Mouse (Mus musculus) heart, adult 10 weeks (tissue): Measurements from ENCODE around the gene Smarcd1. TPM values are rescaled to one million over a fixed set of nuclear protein-coding genes. Genes with fewer than 3 reads are reported as not detected.

Experiments
- polyA plus RNA-seq: library from polyadenylated mRNA; stranded (reverse); fragments of 350-450 nt; fragmentation: Illumina TruSeq; extraction: RNeasy Lipid Tissue Mini Kit (QIAGEN cat#74804); gene quantifications from one replicate; pipeline ENCODE4 v1.2.3, GENCODE M21; 2014; ENCODE audit warnings: low read depth, low replicate concordance

Smarcd1 gene
- polyA plus RNA-seq: 31.2 TPM

GRCm38 (mm10) chr15:99701999-99702900 lies at the start of gene Smarcd1:
TSS of gene Smarcd1 (plus strand) at chr15:99702129.

GRCm38 (mm10) chr15:99670154-99670821 lies 31.6 kb upstream of the Smarcd1 start, which contains the start of gene Asic1:
TSS of gene Asic1 (plus strand) at chr15:99670368.

DNA sequence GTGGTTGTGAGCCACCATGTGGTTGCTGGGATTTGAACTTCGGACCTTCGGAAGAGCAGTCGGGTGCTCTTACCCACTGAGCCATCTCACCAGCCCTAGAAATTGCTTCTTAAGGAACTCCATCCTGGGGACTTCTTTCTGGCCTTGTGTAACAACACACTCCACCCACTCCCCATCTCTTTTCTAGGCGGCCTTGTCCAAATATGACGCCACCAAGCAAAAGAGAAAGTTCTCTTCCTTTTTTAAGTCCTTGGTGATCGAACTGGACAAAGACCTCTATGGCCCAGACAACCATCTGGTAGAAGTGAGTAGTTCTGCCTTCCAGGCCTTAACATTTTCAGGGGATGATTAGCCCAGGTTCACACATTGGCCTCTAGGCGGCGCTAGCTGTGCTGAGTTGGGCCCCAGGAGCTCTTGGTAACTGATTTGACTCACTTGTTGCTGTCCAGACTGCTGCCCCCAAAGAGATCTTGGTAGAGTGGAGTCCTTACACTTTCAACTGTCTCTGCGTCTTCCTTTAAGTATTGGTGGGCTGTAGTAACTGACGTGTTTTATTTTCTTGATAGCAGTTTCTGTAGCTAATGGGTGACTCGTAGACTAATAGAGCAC lies 3.6 kb downstream of the Smarcd1 start, which contains the start of gene Gm17349:
TSS of gene Gm17349 (minus strand) at position 51 of the 609 bp plus-strand sequence.

DNA sequence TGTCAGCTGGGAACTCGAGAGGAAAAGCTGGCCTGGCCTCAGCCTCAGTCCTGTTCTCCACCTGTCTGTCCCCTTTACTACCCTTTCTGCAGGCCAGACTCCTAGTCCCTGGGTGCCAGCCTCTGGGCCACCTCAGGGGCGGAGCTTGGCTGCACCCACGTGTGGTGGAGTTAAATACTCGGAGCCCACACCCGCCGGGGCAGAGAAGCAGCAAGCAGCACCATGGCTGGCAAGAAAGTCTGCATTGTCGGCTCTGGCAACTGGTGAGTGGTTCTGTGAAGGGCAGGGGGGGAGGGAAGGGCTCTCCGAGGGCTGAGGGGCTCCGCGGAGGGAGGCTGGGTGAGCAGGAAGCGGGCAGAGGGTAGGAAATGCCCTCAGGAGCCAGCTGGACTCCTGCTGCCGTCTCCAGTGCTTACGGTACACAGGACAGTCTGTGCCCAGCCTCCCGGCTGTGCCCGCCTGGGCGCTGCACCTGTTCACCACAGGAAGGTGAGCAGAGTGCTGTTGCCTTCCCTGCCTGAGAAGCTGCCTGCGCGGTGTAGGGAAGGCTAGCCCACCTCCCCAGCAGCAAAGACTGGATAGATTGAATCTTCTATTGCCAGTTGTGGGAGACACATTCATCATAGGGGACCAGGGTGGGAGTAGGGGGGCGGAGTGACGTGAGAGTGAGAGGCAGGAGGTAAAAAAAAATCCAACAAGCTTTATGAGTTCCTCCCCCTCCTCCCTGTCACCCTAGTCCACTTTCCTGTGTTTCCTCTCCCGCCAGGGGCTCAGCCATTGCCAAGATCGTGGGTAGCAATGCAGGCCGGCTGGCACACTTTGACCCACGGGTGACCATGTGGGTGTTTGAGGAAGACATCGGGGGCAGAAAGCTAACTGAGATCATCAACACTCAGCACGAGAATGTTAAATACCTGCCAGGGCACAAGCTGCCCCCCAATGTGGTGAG lies 15.7 kb downstream of the Smarcd1 start, which contains the start of gene Gpd1:
TSS of gene Gpd1 (plus strand) at position 130 of the 949 bp plus-strand sequence.

DNA sequence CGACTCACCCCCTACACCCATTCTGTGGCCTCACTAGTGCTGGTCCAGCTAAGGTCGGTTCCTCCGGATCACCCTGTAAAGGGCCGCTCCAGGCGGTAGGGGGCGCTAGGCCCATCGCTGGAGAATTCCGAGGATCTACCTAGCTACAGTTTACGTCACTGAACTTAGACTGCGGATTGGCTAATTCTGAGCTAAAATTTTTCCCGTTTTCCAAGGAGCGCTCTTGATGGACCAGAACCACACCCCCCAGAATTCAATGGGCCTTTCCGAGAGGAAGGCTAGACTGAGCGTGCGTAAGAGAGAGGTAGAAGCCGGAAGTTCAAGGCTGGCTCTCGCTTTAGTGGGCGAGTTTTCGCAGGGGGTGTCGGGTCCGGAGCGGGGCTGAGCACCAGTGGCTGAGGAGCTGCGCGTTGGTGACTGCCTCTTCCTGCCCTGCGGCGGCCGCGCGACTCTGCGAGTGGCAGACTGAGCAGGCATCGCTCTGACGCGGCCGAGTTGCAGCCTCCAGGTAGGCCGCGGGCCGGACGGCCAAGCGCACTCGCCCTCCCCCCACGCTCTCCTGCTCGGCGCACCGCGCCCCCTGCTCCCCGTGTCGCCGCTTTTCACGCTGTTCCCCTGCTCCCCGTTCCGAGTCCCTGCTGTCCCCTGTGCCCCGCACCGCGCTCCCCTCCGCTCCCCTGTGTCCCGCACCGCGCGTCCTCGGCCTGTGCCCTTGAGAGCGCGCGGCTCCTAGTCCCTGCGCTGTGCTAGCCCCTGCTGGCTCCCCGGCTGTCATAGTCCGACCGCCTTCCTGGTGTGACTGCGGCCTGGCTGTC lies 23.6 kb downstream of the Smarcd1 start, which contains the start of gene Cox14:
TSS of gene Cox14 (plus strand) at position 278 of the 815 bp plus-strand sequence.

Other genes starting within 250 kb of the Smarcd1 start
- 3.4 TPM for gene Nckap5l, start 244.4 kb upstream of the Smarcd1 start, polyA plus RNA-seq
- gene Bcdin3d, start 227.4 kb upstream of the Smarcd1 start, polyA plus RNA-seq: 3.9 TPM
- 0.31 TPM for gene Faim2, start 174.0 kb upstream of the Smarcd1 start, polyA plus RNA-seq
- not detected for gene Aqp2, start 123.1 kb upstream of the Smarcd1 start, polyA plus RNA-seq
- gene Aqp5, start 111.3 kb upstream of the Smarcd1 start, polyA plus RNA-seq: not detected
- gene Aqp6, start 100.7 kb upstream of the Smarcd1 start, polyA plus RNA-seq: not detected
- gene Racgap1, start 50.5 kb upstream of the Smarcd1 start, polyA plus RNA-seq: 1.5 TPM
- 1.3 TPM for gene Asic1, start 31.8 kb upstream of the Smarcd1 start, polyA plus RNA-seq
- gene Gm17349, start 3.4 kb downstream of the Smarcd1 start, polyA plus RNA-seq: not detected
- gene Gpd1, start 15.4 kb downstream of the Smarcd1 start, polyA plus RNA-seq: 57.8 TPM
- gene Cox14, start 23.5 kb downstream of the Smarcd1 start, polyA plus RNA-seq: 216 TPM
- 29.1 TPM for gene Cers5, start 70.8 kb downstream of the Smarcd1 start, polyA plus RNA-seq
- 18.0 TPM for gene Lima1, start 173.3 kb downstream of the Smarcd1 start, polyA plus RNA-seq